Mouse (Mus musculus): Measurements from ENCODE around the gene Hist1h2aa. TPM values are rescaled to one million over a fixed set of nuclear protein-coding genes. Genes with fewer than 3 reads are reported as not detected.
A peak's percentile ranks its signal among the peaks of the same experiment; 100 is the strongest.

The Hist1h2aa gene
- not detected for total RNA-seq (2021)
- long read RNA-seq, experiment 1 = 0 reads
- long read RNA-seq, experiment 2 = 0 reads

DNA sequence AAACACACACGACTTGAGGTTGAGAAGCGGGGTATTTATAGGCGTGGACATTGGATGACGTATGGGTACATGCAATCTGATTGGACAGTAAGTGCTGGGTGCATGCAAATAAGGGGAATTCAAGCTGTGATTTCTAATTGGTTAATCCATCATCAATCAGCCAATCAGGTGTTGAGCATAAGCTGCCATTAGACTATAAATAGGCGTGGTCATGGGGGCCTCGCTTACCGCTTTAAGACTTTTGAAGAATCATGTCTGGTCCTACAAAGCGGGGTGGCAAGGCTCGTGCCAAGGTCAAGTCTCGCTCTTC, at the start of gene Hist1h2aa:
TSS of gene Hist1h2aa (plus strand) at position 252 of the 310 bp plus-strand sequence.
- no peak for DNase-seq (ENCODE audit: low spot score in 2 of 2)

DNA sequence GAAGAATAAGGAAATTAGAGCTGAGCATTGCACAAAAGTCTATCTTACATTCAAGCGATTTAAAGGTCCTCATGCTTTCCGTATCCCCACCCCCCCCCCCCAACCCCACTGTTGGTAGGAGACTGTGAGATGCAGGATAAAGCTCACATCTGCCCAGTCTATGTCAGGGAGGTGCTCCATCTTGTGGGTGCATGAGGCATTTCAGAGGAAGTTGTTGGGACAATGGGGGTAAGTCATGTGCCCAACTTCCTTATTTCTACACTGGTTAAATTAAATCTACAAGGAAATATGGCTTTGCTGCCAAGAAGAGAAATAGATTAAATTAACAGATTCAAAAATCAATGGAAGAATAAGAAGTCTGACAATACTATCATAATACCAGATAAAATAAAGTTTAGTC, 48.7 kb upstream of the Hist1h2aa start:
- no peak for DNase-seq (ENCODE audit: low spot score in 2 of 2)

DNA sequence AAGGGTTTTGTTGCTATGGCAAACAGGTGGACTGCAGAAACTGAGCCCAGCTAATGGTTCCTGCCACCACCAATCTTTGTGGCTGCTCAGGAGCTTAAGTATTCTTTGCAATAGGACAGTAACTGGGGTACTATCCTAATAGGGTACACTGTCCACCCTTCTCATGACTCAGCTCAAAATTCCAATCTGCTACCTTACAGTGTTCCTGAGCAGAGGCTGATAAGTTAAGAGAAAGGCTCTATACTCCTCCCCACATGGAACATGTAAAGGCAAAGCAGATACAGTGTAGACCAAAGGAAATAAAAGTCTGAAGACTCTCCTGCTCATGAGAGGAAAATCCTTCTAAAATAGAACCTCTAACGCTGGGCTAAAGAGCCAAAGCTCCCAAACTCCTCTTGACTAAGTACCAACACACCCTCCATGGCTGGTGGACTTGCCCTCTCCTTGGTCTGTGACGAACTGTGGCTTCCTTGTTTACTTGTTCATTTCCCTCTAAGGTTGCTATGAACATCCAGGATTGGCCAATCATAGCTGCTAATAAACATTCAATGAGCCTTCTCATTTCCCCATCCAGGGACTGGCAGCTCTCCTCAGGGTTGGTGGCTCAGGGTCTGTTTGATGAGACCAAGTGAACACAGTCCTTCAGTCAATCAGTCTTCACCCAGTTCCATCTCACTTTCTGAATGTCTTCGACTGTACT, 47.1 kb upstream of the Hist1h2aa start:
- no peak for DNase-seq (ENCODE audit: low spot score in 2 of 2)

DNA sequence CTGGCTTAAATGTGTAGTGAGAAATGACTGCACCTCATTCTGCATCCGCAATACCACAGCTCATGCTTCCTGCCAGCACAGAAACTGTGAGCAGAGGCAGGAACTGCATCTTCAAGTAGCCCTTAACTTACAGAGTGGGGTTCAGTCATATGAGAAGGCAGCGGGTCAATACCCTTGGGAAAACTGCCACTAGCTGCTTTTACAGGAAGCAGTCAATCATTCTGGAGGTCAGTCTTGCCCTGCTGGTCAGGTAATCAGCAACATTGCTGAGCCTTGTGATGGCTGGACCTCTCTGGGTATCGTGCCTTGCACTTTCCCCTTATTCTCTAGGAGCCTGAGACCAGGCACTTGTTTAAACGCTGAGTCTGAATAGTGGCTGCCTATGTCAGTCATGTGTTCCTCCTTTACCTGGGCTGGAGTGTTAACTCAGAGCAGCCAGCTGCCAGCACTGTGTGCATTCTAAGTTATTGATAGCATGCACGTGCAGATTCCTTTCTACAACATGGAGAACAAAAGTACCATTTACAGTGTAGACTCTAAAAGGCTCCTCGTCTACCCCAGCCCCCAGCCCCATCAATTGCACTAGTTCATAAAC, 45.2 kb upstream of the Hist1h2aa start:
- no peak for DNase-seq (ENCODE audit: low spot score in 2 of 2)

DNA sequence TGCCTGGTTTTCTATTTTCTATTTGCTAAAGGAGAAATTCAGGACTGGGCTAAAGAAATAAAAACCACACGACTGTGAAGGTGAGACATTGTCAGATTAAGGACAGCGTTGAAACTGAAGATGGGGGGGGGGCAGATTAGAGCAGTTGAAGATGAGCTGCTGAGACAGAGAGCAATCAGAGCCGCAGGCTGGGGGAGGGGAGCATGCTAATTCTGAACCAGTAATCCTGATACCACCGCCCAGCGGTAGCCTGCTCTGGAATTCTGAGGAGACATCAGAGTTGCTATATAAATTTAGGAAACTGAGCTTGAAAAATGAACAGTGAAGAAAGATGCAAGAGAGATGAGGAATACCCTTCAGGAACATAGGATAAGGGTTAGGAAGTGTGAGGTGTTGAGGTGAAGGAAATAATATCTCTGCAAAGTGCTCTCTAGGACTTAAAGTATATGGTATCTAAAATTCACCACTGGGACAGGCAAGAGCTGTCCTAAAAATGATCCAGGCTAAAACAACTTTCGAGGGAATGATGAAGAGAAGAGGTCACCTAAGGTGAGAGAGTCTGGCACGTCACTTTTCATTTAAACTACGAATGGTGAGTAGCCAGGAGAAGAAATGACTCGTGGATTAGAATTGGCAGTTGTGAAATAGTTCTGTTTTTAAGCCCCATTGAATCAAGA, 41.5 kb upstream of the Hist1h2aa start:
- DNase-seq (ENCODE audit: low spot score in 2 of 2) = no peak

DNA sequence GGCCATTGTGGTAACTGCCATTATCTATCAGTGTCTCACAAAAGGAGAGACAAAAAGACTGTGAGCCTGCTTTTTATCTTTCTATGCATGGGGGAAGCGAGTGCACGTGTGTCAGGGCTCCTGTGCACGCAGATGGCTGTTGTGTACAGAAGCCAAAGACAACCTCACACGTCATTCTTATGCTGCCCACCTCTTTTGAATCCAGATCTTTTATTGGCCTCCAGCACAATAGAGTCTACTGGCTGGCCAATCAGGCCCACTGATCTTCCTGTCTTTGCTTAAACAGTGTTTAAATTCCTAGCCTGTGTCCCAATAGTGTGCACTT, 41.0 kb upstream of the Hist1h2aa start:
- DNase-seq (ENCODE audit: low spot score in 2 of 2) = no peak

DNA sequence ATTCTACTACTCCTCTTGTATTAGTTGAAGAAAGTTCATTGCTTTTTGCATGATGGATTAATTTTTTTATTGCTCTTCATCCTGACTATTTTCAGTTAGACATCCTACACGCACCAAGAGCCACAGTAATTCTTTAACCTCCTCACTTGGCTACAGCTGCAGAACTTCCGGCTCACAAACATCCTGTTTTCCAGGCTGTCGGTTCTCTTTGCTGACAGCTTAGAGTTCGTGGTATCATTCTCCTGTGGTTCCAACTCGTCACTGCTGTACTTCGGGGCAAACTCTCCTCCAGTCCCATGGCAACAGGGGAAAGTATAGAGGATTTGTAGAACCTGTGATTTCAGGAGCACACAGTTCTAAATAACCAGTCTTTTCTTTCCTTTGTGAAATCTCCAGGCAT, 36.0 kb upstream of the Hist1h2aa start:
- no peak for DNase-seq (ENCODE audit: low spot score in 2 of 2)

DNA sequence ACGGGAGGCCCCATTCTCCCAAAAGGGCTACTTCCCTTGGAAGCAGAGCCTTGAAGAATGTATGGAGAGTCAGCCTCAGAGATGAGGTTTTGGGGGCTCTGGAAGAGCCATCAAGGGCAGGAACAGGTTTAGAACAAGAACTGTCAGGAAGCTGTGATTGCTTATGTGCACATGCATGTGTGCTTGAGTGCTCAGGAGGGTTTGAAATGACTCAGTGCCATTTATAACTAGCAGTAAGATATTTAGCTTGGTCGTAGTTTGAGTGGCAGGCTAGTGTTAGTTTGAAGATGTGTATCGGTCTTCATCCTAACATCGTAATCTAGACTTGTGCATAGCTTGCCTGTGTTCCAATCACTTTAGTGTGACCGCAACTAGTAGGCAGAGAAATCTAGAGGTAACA, 27.4 kb upstream of the Hist1h2aa start:
- DNase-seq (ENCODE audit: low spot score in 2 of 2) = no peak

DNA sequence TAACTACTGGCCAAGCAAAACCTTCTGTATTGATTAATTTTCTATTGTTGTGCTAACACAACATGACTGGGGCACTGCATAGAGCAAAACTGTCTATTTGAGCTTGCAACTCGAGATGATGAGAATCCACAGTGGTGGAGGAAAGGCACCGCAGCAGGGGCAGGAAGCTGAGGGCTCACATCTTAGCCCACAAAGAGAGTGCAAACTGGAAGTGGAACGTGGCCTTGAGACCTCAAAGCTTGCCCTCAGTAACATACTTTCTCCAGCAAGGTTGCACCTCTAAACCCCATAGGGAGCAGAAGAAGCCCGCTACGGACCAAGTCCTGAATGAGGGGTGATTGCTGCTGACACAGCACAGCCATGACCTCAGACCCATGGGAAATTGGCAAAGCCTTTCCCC, 24.1 kb upstream of the Hist1h2aa start:
- no peak for DNase-seq (ENCODE audit: low spot score in 2 of 2)

DNA sequence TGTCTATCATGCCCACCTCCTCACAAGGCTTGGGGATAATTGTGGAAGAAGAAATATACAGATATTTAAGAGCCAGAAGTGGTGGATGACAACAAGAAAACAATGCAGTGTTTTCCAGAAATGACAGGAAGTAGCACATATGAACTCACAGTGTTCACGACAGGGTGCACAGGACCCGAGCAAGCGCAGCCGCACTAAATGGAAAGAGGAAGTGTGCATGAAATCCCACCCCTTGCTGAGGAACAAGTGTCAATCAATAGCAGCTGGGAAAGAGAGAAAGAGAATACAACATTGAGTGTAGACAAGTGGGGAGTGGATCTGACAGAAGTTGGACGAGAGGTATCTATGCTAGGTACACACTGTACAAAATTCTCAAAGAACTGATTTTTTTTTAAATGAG, 22.9 kb upstream of the Hist1h2aa start:
- no peak for DNase-seq (ENCODE audit: low spot score in 2 of 2)

DNA sequence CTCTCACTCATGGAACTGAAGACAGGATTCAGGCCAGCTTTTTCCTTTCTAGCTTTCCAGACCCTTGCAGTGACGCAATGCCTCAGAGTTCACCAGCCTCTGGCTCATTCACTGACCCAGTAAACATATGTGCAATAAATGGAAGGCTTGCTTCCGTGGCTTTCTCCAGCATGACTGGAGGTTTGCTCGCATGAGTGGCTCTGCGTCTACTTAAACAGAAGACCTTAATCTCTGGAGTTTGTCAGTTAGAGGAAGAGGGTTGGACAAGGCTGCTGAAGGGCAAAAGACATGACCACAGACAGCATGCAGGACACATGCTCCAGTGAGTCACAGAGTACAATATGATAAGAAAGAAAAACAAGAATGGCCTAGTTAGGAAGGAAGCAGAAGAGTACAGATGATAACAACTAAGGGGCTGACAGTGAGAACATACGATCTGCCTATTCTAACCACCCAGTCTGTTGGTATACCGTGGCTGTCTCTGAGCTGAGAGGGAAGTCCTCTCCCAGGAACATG, 20.4 kb upstream of the Hist1h2aa start:
- no peak for DNase-seq (ENCODE audit: low spot score in 2 of 2)

DNA sequence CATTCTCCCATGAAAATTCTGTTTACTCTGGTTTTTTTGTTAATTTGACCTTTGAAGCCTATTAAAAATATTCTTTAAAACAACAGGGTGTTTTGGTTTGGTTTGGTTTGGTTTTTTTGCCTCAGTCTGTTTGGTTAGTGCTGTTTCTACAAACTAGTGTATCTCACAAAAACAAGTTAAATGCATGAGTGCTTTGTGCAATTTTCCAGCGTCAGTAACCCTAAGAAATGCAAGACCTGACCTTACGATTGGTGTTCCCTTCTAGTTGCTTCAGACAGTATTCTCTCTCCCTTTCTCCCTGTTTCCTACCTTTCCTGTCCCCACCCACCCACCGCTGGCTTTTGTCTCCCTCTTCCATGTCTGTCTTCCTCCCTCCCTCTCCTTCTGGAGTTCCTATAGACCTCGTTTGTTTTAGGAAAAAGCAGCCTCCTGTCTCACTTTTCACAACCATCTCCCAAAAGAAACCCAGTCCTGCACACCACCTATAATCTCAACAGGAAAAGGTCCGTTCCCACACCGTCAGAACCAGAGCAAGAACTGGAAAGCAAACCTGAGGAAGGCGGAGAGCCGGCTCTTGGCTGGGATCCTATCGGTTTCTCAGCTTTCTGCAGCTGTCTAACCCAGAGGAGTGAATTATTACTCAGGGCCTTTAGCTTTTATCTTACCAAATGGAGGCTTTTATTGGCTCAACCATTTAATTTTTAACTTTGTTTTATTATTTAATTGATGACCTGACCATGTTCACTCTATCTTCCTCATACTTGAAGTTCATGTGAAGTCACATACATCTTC, 19.7 kb upstream of the Hist1h2aa start, which contains the start of gene Slc17a4:
TSS of gene Slc17a4 (minus strand) at position 634 of the 792 bp plus-strand sequence.
- DNase-seq (ENCODE audit: low spot score in 2 of 2) = no peak

DNA sequence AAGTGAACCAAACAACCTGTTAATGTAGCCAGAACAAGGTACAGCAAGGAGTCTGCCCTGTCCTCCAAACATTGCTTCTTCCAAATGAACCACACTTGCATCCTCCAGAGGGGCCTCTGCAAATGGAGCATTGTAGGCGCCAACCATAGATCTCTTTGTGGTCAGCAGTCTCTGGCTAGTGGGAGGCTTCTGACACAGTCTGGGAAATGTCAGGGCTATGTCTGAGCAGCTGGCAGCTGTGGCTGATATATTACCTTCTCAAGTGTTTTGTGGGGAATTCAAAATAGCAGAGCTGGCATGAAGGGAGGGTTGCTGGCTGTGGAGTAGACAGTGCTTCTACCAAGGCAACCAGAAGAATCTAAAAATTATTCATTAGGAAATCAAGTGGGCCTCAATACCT, 18.1 kb upstream of the Hist1h2aa start:
- no peak for DNase-seq (ENCODE audit: low spot score in 2 of 2)

DNA sequence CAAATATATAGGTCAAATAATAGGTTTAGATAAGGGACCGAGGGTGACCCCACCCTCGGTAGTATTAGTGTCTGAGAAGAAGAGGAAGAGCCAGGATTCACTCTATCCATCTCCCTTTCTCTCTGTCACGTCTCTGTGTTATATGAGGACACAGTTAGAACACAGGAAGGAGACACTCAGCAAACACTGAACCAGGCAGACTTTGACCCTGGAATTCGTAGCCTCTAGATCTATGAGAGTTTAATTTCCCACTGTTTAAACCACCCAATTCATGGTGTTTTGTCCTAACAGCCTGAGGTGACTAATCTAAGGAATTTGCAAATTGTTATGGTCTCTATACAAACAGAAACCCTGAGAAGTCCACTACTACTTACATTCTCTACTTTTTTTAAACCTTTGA, 16.6 kb upstream of the Hist1h2aa start:
- no peak for DNase-seq (ENCODE audit: low spot score in 2 of 2)

DNA sequence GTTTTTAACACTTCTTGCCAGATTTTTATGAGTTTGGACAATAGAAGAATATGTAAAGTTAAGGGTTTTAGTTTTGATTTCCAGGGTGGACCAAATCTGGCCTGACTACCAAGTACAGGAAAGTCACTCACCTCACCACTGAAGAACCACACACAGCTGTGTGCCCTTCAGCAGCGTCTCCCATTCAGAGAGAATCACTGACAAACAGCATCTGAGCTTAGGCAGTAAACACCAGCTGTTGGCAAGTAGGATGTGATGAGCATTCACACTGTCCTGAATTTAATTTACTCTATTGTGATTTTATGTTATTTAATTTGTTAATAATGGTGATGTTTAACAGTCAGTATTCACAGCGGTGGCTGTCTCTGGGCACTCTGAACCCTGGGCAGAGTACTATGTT, 8.5 kb upstream of the Hist1h2aa start:
- DNase-seq (ENCODE audit: low spot score in 2 of 2) = no peak

DNA sequence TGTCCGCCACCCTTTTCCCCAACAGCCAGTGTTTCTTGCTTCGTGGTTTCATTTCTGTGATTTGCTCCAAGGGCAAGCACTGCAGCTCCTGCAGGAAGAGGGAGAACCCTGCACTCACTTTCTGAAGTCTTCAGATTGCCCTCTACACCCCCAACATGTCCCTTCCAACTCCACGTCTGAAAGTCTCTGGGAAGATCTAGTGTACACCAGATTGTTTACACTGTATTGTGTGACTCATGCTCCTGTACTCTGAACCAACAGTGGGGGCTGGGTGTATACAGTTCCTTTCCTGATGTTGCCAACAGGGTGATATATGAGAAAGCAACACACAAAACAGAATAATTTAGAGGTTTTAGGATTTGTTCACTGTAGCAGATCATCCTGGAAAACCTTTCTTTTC, 5.6 kb upstream of the Hist1h2aa start:
- DNase-seq (ENCODE audit: low spot score in 2 of 2) = no peak

DNA sequence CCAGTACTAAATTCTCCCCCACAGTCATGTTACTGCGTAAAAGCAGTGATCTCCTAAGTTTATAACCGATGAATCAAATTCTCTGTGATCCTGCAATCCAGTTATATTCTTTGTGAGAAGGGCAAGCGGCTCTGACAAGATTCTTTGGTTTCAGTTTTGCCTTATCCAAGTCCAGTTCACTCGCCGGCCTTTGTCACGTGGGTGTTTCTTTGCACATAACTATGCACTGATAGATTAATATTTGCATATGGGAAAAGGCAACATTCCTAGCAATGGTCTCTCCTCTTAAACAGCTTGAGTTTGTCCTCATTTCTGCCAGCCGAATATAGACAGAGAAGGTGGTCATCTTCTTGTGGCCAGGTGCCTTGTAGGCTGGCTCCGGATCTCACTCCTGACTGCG, 3.8 kb upstream of the Hist1h2aa start:
- no peak for DNase-seq (ENCODE audit: low spot score in 2 of 2)

DNA sequence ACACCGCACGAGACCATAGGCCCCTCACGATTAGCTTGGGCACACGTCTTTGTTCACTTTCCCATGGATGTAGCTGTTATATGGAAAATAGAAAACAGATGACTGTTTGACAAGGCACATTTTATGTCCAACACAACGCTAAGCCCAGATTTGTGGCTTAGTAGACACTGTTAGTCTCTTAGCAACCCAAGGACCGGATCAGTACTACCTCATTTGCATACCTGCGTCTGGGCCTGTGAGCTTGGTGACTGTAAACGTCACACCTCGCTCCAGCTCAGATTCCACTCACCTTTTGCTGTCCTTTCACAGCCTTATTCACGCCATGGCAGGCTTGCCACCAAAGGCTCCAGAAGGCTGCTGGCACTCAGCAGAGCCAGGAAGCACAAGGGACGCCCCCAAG, 3.4 kb upstream of the Hist1h2aa start:
- DNase-seq (ENCODE audit: low spot score in 2 of 2) = no peak

DNA sequence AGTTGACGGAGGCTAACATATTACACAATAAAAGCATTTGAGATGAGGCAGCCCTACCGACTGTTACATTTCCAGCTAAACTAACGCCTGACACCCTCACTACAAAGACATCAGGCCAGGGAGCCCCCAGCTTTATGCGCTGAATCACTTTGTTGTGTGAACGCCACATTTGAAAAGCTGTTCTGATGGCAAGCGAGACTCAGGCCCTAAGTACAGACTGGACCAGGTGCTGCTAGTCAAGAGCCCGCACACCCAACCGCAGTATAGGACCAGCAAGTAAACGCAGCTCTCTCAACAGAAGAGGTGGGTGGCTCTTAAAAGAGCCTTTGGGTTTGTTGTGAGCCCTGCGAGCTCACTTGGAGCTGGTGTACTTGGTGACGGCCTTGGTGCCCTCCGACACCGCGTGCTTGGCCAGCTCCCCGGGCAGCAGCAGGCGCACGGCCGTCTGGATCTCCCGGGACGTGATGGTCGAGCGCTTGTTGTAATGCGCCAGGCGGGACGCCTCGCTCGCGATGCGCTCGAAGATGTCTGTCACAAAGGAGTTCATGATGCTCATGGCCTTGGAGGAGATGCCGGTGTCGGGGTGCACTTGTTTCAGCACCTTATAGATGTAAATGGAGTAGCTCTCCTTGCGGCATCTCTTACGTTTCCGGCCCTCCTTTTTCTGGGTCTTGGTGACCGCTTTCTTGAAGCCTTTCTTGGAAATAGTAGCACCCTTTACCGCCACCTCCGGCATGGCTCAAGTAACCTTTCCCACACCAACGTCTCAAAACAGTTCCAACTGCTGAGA, 646 bp upstream of the Hist1h2aa start, which contains the start of gene Hist1h2ba:
TSS of gene Hist1h2ba (minus strand) at position 736 of the 790 bp plus-strand sequence.
- no peak for DNase-seq (ENCODE audit: low spot score in 2 of 2)

DNA sequence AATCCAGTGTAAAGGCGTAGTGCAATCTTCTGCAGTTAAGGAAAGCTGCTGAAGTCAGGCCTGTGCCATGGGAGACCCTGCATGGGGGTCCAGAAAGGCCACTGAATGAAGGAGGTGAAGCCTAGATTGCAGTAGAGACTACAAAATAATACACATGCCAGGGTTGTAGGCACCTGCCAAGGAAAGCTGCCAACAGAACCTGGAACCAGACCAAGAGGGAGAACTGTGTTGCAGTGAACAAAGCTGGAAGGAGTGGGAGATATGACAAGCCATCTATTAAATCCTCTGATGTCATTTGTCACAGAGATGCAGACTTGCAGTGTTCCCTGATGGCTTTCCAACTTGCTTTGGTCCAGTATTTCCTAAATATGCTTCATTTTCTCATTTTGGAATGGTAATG, 4.4 kb downstream of the Hist1h2aa start:
- peak in 1 of 2 experiments; percentile 12 for DNase-seq (ENCODE audit: low spot score in 2 of 2)

DNA sequence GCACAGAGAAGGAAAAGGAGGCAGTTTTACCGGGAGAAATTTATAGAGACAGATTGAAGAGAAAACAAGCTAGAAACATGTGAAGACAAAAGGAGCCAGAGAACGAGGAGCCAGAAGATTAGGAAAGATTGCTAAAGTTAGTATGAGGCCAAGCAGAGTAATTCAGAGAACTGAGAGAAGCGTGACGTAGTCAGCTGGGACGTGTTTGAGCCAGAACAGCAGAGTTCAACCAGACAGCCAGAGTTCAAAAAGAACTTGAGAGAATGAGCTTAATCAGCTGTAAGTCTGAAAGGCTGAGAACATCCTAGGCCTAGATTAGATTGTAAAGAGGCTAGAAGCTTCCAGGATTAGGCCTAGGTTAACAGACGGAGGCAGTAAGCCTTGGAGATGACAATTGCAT, 6.0 kb downstream of the Hist1h2aa start:
- no peak for DNase-seq (ENCODE audit: low spot score in 2 of 2)

Data from left cerebral cortex, adult 18-20 months (tissue).